19 mouse cellular contexts compared by ENCODE assay signal in genomic region chr16:7088601-7089430, GRCm38 (mm10).
DNase-seq lines count a peak whose midpoint lies in the region; ATAC-seq and TF ChIP-seq lines count a peak whose summit lies in the region.
"Had no signal": no experiment of that assay in that cellular context is flagged by ENCODE, and none has a peak within 500 bp of the region (broad histone marks: within the 10 kb centered on the region; RNA-seq: fewer than 3 reads in every experiment).

No protein-coding gene starts in this region.

- TF ChIP-seq EP300 in lung, postnatal 0 days (IDR thresholded peaks at IDR 0.05), result no peak

- no peaks in the 10 kb centered on the region for H3K36me3 ChIP-seq in kidney, postnatal 0 days (ENCODE audit: insufficient read depth, low read length)
- no peaks in the 10 kb centered on the region for H3K36me3 ChIP-seq in lung, postnatal 0 days (ENCODE audit: insufficient read depth, low read length)
- H3K36me3 ChIP-seq: forebrain, embryonic 15.5 days; neural tube, embryonic 13.5 days; stomach, embryonic 15.5 days had no signal

- no peak for TF ChIP-seq CTCF in gastrocnemius, adult 2 months (IDR thresholded peaks at IDR 0.05)
- no peak for TF ChIP-seq CTCF in kidney, postnatal 0 days (IDR thresholded peaks at IDR 0.05; ENCODE audit: low read depth)
- TF ChIP-seq CTCF in lung, postnatal 0 days (IDR thresholded peaks at IDR 0.05), result no peak

- no peaks in the 10 kb centered on the region for H3K9me3 ChIP-seq in kidney, postnatal 0 days (replicated peaks; ENCODE audit: low read length)
- H3K9me3 ChIP-seq in lung, postnatal 0 days (ENCODE audit: low read length), result no peaks in the 10 kb centered on the region
- H3K9me3 ChIP-seq: forebrain, embryonic 15.5 days; neural tube, embryonic 13.5 days; stomach, embryonic 15.5 days had no signal

- 40% methylated on average over 10 of the region's 10 CpGs for WGBS in kidney, postnatal 0 days
- WGBS in lung, postnatal 0 days, result 54% methylated on average over 10 of the region's 10 CpGs

- no peaks in the 10 kb centered on the region for H3K27me3 ChIP-seq in kidney, postnatal 0 days (ENCODE audit: insufficient read depth, low read length)
- no peaks in the 10 kb centered on the region for H3K27me3 ChIP-seq in lung, postnatal 0 days (replicated peaks; ENCODE audit: insufficient read depth, low read length)
- H3K27me3 ChIP-seq: forebrain, embryonic 15.5 days; neural tube, embryonic 13.5 days; Patski; stomach, embryonic 15.5 days had no signal

- H3K27ac ChIP-seq in gastrocnemius, adult 2 months, result peak overlapping the region; percentile 94
- H3K27ac ChIP-seq in kidney, postnatal 0 days, result no peak overlapping the region
- no peak overlapping the region for H3K27ac ChIP-seq in lung, postnatal 0 days (ENCODE audit: low read length)
- H3K27ac ChIP-seq: forebrain, embryonic 15.5 days; left cerebral cortex, adult 2 months; neural tube, embryonic 13.5 days; stomach, embryonic 15.5 days had no signal

- DNase-seq in gastrocnemius, adult 2 months, result peak; percentile 53
- DNase-seq in gastrocnemius, adult 8-10 months (ENCODE audit: low spot score in 2 of 2), result no peak
- DNase-seq in kidney, postnatal 0 days (ENCODE audit: low spot score), result peak; percentile 64
- no peak for DNase-seq in kidney, postnatal 10 days
- peak; percentile 32 for DNase-seq in lung, postnatal 0 days (ENCODE audit: low spot score)
- DNase-seq in lung, postnatal 4 days, result no peak
- DNase-seq: adrenal gland, postnatal 36 days; cerebellum, adult 9-11 months; embryo, embryonic 11 days; gastrocnemius, postnatal 36 days; kidney, adult 2 months had no signal

- intact Hi-C loops in gastrocnemius, adult 2 months (cut with DNase I), result no loop called here

- no peaks in the 10 kb centered on the region for H3K4me1 ChIP-seq in kidney, postnatal 0 days (replicated peaks; ENCODE audit: insufficient read depth, low read length)
- H3K4me1 ChIP-seq in lung, postnatal 0 days (ENCODE audit: insufficient read depth, low read depth, low read length), result no peaks in the 10 kb centered on the region

- H3K4me2 ChIP-seq in kidney, postnatal 0 days (ENCODE audit: low read length), result no peak overlapping the region
- H3K4me2 ChIP-seq in lung, postnatal 0 days (replicated peaks; ENCODE audit: low read depth, low read length), result no peak overlapping the region
- H3K4me2 ChIP-seq: forebrain, embryonic 15.5 days; midbrain, embryonic 11.5 days; neural tube, embryonic 13.5 days; stomach, embryonic 15.5 days had no signal

- peak overlapping the region; percentile 38 for H3K4me3 ChIP-seq in gastrocnemius, adult 2 months
- no peak overlapping the region for H3K4me3 ChIP-seq in kidney, postnatal 0 days (replicated peaks; ENCODE audit: low read depth, low read length)
- H3K4me3 ChIP-seq in lung, postnatal 0 days (ENCODE audit: low read depth, low read length), result no peak overlapping the region
- H3K4me3 ChIP-seq: forebrain, embryonic 15.5 days; left cerebral cortex, adult 2 months; neural tube, embryonic 13.5 days; stomach, embryonic 15.5 days had no signal

- ATAC-seq in kidney, postnatal 0 days (replicated peaks; ENCODE audit: low FRiP score, low read depth), result no peak
- no peak for ATAC-seq in lung, postnatal 0 days
- no peak for ATAC-seq in megakaryocyte-erythroid progenitor cell, adult 5-6 weeks (replicated peaks; ENCODE audit: low FRiP score, low TSS enrichment, poor library complexity, severe bottlenecking)
- ATAC-seq: activated CD4-positive, CD25-positive, alpha-beta regulatory T cell, adult 4 months; forebrain, embryonic 15.5 days; Patski had no signal

- H3K9ac ChIP-seq in kidney, postnatal 0 days (ENCODE audit: low read depth, low read length), result no peak overlapping the region
- no peak overlapping the region for H3K9ac ChIP-seq in lung, postnatal 0 days (replicated peaks; ENCODE audit: low read depth)
- H3K9ac ChIP-seq: forebrain, embryonic 15.5 days; neural tube, embryonic 13.5 days; stomach, embryonic 15.5 days had no signal

Comparison
In these comparisons a context has a peak if more than half of its experiments do, and no peak if none do; other contexts are left out.
1. DNase-seq: peak in gastrocnemius, adult 2 months (single experiment), kidney, postnatal 0 days (single experiment) and lung, postnatal 0 days (single experiment); none in gastrocnemius, adult 8-10 months (0 of 2), kidney, postnatal 10 days (single experiment) and lung, postnatal 4 days (0 of 2).